Mouse (Mus musculus) cerebellum, adult 9-10 months (tissue): ENCODE data around the gene 0610010K14Rik.

Experiments
- DNase-seq: peaks from one replicate; pipeline ENCODE4 v3.0.0; 2022

0610010K14Rik gene

DNA sequence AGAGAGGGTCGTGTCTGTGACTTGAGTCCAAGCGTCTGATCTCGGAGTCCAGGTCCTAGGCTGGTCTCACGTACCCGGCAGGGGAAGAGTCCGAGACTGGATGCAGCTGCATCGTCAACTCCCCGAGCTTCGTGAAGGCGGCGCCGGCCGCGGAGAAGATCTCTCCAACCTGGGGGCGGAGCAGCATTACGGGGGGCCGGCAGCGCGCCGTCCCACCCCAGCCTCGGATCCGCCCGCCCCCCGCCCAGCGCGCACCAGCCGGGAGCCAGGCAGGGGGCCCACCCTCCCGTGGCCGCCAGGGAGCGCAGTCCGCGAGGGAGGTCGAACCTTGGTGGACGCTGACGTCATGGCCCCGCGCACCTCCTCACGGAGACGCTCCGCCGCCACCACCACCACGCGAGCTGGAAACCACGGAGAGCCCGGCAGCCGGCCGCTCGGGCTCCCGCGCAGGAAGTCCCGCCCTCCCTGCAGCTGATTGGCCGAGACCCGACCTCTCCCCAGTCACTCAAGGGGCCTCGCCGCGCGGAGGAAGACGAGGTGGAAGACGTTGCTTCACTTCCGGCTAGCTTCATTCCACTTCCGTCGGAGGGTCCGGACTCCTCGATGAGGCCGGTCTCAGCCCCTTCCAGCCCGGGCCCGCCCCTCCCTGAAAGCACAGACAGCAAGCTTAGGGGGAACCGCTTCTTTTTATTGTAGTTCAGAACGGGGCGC lies at the start of gene 0610010K14Rik:
Gene 0610010K14Rik, minus strand, starts transcription at position 458 of the 711 bp plus-strand sequence.
- DNase-seq, result peak; percentile 97

DNA sequence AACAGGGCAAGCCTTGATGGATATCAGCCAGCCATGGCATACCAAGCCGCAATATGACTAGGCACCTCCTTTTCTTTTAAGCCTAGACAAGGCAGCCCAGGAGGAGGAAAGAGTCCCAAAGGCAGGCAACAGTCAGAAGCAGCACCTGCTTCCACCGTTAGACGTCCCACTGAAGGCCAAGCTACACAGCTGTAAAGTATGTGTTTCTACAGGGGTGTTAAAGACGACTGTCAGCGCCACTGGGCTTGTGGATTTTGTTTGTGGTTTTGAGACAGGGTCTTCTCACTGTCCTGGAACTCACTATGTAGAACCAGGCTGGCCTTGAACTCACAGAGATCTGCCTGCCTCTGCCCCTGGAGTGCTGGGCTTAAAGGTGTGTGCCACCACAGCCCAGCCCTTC lies 48.0 kb upstream of the 0610010K14Rik start:
- DNase-seq, result no peak

- no peak for DNase-seq
Measured at GRCm38 (mm10) chr11:70284757-70285156, 47.0 kb upstream of the 0610010K14Rik start.

- DNase-seq, result no peak
Measured at GRCm38 (mm10) chr11:70283666-70284065, 46.0 kb upstream of the 0610010K14Rik start.

DNA sequence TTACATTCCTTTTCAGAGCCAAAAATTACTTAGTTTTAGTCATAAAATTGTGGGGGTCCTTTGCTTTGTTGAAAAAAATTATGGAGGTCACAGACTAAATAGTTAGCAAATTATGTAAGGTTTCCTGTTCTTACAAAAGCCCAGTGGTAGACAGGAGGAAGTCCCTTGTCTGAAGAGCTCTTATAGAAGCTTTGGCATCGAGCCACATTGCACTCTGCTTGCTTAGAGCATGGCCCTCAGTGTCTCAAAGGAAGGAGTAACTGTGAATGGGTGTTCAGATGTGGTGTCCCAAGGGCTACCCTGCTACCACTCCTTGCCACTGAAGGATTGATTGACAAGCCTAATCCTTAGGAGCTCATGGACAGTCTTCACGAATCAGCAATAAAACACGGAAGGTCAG lies 42.7 kb upstream of the 0610010K14Rik start:
- no peak for DNase-seq

DNA sequence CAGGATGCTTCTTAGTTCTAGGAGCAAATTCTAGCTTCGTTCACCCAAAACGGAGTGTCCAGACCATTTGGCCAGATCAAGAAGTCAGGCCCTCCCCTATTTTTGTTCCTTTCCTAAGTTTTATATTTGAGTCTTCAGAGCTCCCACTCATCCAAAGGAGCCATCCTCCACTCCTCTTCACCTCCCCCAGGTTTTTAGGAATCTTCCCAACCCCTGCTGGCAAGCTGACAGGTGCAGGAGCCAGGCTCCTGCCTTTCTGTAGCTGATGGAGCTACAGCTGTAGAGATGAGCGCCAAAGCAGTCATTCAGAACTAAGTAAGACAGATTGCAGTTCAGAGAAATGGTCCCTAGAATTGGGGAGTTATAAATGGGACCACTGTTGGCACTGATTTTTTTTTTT lies 41.2 kb upstream of the 0610010K14Rik start:
- DNase-seq, result no peak

DNA sequence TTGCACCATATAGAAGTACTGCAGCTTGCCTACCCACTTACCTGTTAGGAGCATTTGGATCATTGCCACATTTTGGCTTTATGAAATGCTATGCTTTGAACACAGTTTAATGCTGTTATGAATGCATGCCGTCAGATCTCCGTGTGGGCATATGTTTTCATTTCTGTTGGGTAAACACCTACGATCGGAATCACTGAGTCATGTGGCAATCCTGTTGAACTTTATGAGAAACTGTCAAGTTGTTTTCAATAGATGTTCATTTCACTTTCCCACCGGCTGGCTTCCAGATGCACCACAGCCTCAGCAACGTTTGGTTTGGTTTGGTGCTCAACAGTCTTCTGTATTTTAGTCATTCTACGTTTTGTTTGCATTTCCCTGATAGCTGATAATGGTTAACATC lies 33.9 kb upstream of the 0610010K14Rik start:
- no peak for DNase-seq

DNA sequence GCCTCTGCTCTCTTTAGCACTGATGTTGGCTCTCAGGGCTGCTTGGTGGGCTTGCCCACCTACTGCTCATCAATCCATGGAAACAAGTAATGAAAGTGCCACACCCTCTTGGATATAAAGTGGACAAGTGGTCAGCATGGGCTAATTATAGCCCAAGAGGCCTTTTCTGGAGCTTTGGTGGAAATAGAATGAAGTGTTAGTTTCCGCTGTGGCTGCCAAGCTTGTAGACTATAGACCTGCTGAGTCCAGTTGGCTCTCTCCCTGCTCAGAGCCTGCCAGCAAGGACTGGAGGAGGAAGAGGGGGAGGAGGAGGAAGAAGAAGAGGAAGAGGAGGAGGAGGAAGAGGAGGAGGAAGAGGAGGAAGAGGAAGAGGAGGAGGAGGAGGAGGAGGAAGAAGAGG lies 28.7 kb upstream of the 0610010K14Rik start:
- no peak for DNase-seq

DNA sequence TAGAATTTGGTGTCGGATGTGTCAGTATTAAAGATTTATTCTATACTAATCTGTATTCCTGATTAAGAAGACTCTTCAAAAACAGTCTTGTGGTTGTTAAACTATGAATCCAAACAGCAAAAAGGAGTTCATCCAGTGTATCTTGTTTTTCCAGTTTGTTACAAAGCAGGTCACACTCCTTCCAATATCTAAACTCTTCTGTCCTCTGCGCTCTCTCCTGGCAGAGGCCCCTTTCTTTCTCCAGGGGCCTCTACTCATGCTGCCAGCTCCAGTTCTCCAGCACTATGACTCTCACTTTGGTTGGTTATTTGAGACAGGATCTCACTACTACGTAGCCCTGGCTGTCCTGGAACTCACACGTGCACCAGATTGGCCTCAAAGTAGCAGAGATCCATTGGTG lies 28.1 kb upstream of the 0610010K14Rik start:
- DNase-seq, result no peak

DNA sequence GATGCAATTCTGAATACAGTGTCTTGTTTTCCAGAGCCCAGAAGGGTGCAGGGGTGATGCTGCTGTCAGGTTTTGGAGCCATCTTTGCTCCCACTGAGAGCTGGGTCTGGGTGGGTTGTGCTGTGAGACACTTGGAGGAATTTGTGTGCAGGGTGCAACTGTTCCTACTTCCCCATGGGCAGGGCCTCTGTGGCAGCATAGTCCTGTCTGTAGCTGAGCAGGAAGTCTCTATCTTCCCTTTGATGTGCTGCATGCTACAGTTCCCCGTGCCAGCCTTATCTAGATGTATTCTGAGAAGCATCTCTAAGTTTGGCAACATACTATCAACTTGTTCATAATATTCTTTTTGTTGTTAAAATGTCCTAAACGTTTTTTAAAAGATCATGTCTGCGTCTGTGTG lies 27.5 kb upstream of the 0610010K14Rik start:
- no peak for DNase-seq

GRCm38 (mm10) chr11:70259035-70259434 lies 21.3 kb upstream of the 0610010K14Rik start:
- DNase-seq, result no peak

GRCm38 (mm10) chr11:70254931-70255531 lies 17.3 kb upstream of the 0610010K14Rik start, which contains the start of gene Alox12:
TSS of gene Alox12 (minus strand) at chr11:70255353.
- DNase-seq, result no peak

- DNase-seq, result no peak
Measured at GRCm38 (mm10) chr11:70254337-70254736, 16.6 kb upstream of the 0610010K14Rik start.

- no peak for DNase-seq
Measured at GRCm38 (mm10) chr11:70251853-70252252, 14.1 kb upstream of the 0610010K14Rik start.

- no peak for DNase-seq
Measured at GRCm38 (mm10) chr11:70250150-70250549, 12.4 kb upstream of the 0610010K14Rik start.

- peak; percentile 79 for DNase-seq
Measured at GRCm38 (mm10) chr11:70247136-70247845, 9.6 kb upstream of the 0610010K14Rik start.

DNA sequence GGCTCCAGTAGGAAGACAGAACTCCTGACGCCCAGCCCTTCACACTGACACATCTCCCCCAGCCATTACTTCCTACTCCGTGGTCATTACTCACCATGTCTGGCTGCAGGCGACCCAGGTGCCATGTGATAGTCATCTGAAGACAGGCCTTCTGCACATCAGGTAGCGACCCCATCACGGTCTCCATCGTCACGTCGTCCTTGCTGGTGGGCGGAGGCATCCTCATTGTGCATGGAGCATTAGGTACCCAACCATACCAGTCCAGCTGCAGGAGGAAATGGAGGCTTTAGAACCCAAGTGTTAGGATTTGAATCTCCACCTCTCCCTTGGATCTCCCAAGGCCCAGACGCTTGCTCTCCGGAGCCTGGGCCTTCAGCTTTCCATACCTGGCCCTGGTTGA lies 4.9 kb upstream of the 0610010K14Rik start:
- DNase-seq, result peak; percentile 34

DNA sequence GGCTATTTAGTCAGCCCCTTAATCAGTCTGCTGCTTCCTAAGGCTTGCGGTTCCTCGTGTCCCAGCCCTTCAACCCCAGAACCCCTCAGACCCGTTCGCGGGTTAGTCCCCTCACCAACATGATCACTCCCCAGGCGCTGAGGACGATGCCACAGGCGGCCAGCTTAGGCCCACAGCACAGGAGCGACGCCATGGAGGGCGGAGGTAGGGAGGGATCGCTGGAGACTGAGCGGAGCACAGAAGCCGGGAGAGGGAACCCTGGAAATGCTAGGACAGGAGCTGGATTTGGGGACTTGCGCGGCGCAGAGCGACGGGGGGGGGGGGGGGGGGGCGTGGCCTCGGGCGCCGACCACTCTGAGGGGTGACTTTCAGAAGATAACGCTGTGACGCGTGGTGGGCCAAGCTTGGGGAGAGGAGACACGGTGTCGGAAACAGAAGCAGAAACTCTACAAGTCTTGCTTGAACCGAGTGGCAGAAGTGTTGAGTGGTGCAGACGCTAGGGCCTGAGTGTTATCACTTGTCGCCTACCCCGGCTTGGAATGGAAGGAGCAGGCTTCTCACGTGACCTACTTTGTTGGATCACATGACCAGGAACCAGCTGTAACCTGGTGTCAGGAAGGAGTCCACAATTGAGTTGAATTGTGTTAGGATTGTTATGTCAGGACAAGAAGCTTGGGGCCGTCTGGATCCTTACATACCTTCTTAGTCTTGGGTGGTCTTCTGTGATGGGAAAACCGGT lies 2.0 kb upstream of the 0610010K14Rik start, which contains the start of the genes Gm21988 and Rnasek:
Gene Gm21988, minus strand, starts transcription at position 290 of the 739 bp plus-strand sequence.
Gene Rnasek, minus strand, starts transcription at position 302 of the 739 bp plus-strand sequence.
- peak; percentile 93 for DNase-seq

DNA sequence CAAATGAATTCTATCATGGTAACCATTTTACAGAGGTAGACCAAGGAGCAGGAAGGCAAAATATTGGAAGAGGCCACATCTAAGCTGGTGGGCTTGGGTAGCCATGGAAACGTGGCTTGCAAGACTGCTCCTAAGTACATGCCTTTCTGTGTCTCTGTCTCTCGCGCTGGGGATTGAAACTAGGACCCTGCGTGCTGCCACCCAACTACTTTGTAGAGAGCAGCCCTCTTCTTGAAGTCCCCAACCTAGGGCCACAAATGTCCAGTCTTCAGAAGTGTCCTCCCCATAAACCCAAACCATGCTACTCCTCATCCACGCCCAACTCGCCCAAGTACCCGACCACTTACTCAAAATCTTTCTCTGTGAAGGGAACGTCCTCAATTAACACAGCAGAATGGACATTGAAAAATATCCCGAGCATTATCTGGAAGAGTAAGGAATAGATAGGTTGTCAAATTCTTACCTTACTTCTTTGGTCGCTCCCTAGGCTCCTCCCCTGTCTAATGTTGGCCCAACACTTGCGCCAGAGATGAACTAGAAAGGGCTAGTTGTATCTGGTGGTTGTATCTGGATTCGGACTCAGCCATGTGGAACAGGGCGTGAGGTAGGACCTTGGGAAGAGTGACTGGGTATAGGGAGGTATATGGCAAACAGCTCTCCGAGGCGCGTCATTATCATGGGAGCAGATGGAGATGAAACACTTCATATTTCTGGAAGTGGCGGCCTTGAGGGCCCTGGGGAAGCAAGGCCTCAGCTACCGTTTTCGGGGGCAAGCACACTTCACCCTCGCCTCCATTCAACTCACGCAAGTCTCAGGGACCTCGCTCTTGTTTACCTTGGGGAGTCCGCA lies 1.1 kb upstream of the 0610010K14Rik start:
- peak; percentile 58 for DNase-seq

DNA sequence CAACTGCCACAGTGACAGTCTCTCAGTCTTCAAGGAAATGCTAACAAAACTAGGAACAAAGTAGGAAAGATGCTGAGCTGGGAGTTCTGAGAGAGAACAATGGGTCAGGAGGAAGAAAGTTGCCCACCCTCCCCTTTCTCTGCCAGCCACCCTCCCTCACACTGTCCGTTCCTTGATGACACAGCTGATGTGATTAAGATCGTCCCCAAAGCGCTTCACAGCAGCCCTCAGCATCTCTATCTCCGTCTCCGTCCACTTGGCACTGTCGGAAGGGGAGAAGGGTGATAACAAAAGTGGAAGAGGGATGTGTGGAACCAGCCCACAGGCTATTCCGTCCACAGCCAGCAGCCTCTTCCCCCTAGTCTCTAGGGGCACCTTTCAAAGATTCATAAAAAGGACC lies 997 bp downstream of the 0610010K14Rik start:
- peak; percentile 44 for DNase-seq

GRCm38 (mm10) chr11:70235254-70235900 lies 2.3 kb downstream of the 0610010K14Rik start:
- peak; percentile 51 for DNase-seq
